Mouse (Mus musculus): ENCODE measurements around the gene Gna15.

DNA sequence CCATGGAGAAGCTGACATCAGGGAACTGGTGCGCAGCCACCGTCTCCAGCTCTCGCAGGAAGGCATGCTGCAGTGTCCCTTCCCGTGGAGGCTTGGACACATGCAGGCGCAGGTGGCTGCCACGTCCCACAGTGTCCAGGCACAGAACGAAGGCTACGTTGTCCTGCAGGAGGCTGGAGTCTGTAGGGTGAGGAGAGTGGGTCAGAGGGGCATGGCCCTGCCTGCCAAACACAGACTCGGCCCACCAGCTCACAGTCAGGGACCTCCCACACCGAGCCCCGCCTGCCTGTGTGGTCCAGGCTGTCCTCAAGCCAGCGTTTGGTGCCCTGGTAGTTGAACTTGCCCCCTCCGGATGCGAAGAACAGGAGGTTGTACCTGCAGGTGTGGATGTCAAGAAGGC, 34.1 kb downstream of the Gna15 start:
- TF ChIP-seq POLR2A (IDR thresholded peaks at IDR 0.05; ENCODE audit: borderline replicate concordance, extremely low read depth, insufficient read depth, insufficient read length, poor library complexity, severe bottlenecking) (no peak), CTCF (IDR thresholded peaks at IDR 0.05; ENCODE audit: borderline replicate concordance, extremely low read depth, insufficient read depth, insufficient read length) (no peak)
